Mouse (Mus musculus): ENCODE data around the gene Plagl1. TPM values are rescaled to one million over a fixed set of nuclear protein-coding genes. Genes with fewer than 3 reads are reported as not detected.

Gene Plagl1
- total and polyA plus RNA-seq, 3 experiments, result not detected

DNA sequence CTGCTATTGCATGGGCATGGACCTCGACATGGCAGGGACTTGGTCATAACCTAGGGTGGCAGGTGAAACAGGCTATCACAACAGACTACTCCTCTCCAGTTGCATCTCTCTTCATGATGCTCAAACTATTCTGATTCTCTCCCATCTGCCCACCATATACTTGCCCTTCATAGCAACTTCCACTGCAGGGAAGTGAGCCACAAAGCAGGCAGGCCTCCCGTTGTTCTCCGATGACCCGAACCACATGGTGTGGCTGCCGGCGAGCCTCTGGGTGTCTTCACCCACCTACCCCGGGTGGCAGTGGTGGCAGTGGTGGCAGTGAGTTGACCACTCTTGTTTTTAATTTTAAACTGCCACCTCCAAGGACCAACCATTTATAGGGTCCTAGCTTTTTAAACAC is 75.4 kb downstream of the Plagl1 start:
- Histone ChIP-seq H3K36me3 (ENCODE audit: control insufficient read depth in 1 of 2, insufficient read depth in 2 of 2, low read length in 2 of 2) (no peaks in the 10 kb centered on the region), H3K9me3 (replicated peaks; ENCODE audit: insufficient read depth, low read length) (no peaks in the 10 kb centered on the region), H3K9ac (ENCODE audit: control insufficient read depth, low read depth, low read length, poor library complexity, severe bottlenecking) (no peak overlapping the region), H3K27ac (ENCODE audit: control insufficient read depth, low read depth, low read length) (no peak overlapping the region), H3K27me3 (ENCODE audit: control insufficient read depth in 1 of 2, insufficient read depth in 2 of 2, low read length in 2 of 2) (peaks cover 0 to 1% of the 10 kb centered on the region in 2 experiments; a peak in 1 of 4 replicates), H3K79me2 (ENCODE audit: control insufficient read depth, insufficient read depth, low read length, poor library complexity) (no peaks in the 10 kb centered on the region), H3K4me1 (ENCODE audit: control insufficient read depth in 1 of 2, insufficient read depth in 2 of 2, low read length in 2 of 2) (no peaks in the 10 kb centered on the region), H3K4me3 (ENCODE audit: control insufficient read depth in 1 of 2, insufficient read depth in 1 of 2, low read depth in 2 of 2, low read length in 2 of 2) (no peak overlapping the region)
- no peak for DNase-seq (ENCODE audit: low read depth, low spot score)
- TF ChIP-seq ETS1 (IDR thresholded peaks at IDR 0.05; ENCODE audit: low read depth, low read length) (no peak), HCFC1 (IDR thresholded peaks at IDR 0.05; ENCODE audit: low read depth, low read length) (no peak), MAZ (IDR thresholded peaks at IDR 0.05; ENCODE audit: low read depth, low read length) (no peak), POLR2AphosphoS2 (IDR thresholded peaks at IDR 0.05; ENCODE audit: low read length) (no peak), SMC3 (IDR thresholded peaks at IDR 0.05; ENCODE audit: low read depth, low read length) (no peak), USF1 (IDR thresholded peaks at IDR 0.05; ENCODE audit: low read depth, low read length) (no peak), ZKSCAN1 (IDR thresholded peaks at IDR 0.05; ENCODE audit: low read depth, low read length) (no peak), BHLHE40 (IDR thresholded peaks at IDR 0.05; ENCODE audit: borderline replicate concordance, low read depth, low read length) (no peak), TAL1 (IDR thresholded peaks at IDR 0.05; ENCODE audit: low read length) (no peak), JUND (IDR thresholded peaks at IDR 0.05; ENCODE audit: low read depth, low read length) (no peak), KAT2A (conservative IDR thresholded peaks at IDR 0.05; ENCODE audit: low read depth, low read length) (no peak), CHD2 (IDR thresholded peaks at IDR 0.05; ENCODE audit: low read length) (no peak), E2F4 (IDR thresholded peaks at IDR 0.05; ENCODE audit: borderline replicate concordance, low read depth, low read length) (no peak), ZNF384 (IDR thresholded peaks at IDR 0.05; ENCODE audit: low read depth, low read length) (no peak), RAD21 (IDR thresholded peaks at IDR 0.05; ENCODE audit: low read depth, low read length) (no peak), MYC (IDR thresholded peaks at IDR 0.05; ENCODE audit: low read depth, low read length) (no peak)

DNA sequence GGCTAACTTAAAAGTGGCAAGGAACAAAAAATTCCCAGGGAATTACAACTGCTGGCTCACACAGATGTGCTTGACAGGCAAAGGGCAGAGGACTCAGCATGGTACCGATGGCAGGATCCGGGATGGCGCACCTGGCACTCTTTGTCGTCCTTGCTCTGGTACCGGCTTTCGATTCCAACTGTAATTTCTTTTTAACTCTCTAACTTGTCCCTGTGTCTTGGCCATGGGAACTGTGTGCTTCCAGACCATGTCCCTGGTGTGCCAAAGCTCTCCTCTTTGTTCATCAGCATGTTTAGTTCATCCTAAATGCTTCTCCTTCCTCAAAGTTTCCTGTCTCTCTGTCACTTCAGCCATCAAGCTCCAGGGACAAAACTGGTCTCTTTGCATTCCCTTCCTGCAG is 77.6 kb downstream of the Plagl1 start:
- no peak overlapping the region for H3K27ac ChIP-seq (ENCODE audit: control insufficient read depth, low read depth, low read length)

More for the DNA sequence above, 77.6 kb downstream of the Plagl1 start:
- no peaks in the 10 kb centered on the region for H3K79me2 ChIP-seq (ENCODE audit: control insufficient read depth, insufficient read depth, low read length, poor library complexity)
- H3K36me3 ChIP-seq (ENCODE audit: control insufficient read depth in 1 of 2, insufficient read depth in 2 of 2, low read length in 2 of 2), result no peaks in the 10 kb centered on the region
- H3K9me3 ChIP-seq (replicated peaks; ENCODE audit: insufficient read depth, low read length), result no peaks in the 10 kb centered on the region
- TF ChIP-seq GATA1 (IDR thresholded peaks at IDR 0.05; ENCODE audit: low read depth, low read length) (no peak), MAFK (IDR thresholded peaks at IDR 0.05; ENCODE audit: borderline replicate concordance, low read depth, low read length) (no peak), TBP (IDR thresholded peaks at IDR 0.05; ENCODE audit: low read depth, low read length) (no peak), POLR2AphosphoS5 (IDR thresholded peaks at IDR 0.05; ENCODE audit: borderline replicate concordance, low read depth, low read length) (no peak), CTCF (IDR thresholded peaks at IDR 0.05 in 2 of 3, conservative IDR thresholded peaks at IDR 0.05 in 1 of 3; ENCODE audit: control insufficient read depth in 1 of 3, insufficient read depth in 1 of 3, low read depth in 2 of 3, low read length in 3 of 3, poor library complexity in 1 of 3, severe bottlenecking in 1 of 3) (no peak), ZKSCAN1 (IDR thresholded peaks at IDR 0.05; ENCODE audit: low read depth, low read length) (no peak), E2F4 (IDR thresholded peaks at IDR 0.05; ENCODE audit: borderline replicate concordance, low read depth, low read length) (no peak), ZMIZ1 (IDR thresholded peaks at IDR 0.05; ENCODE audit: low read depth, low read length) (no peak)
- H3K4me3 ChIP-seq (ENCODE audit: control insufficient read depth in 1 of 2, insufficient read depth in 1 of 2, low read depth in 2 of 2, low read length in 2 of 2), result no peak overlapping the region
- no peak overlapping the region for H3K9ac ChIP-seq (ENCODE audit: control insufficient read depth, low read depth, low read length, poor library complexity, severe bottlenecking)
- H3K27me3 ChIP-seq (ENCODE audit: control insufficient read depth in 1 of 2, insufficient read depth in 2 of 2, low read length in 2 of 2), result peaks cover 0 to 1% of the 10 kb centered on the region in 2 experiments; a peak in 1 of 4 replicates
- no peak for DNase-seq (ENCODE audit: low read depth, low spot score)
- no peaks in the 10 kb centered on the region for H3K4me1 ChIP-seq (ENCODE audit: control insufficient read depth in 1 of 2, insufficient read depth in 2 of 2, low read length in 2 of 2)
